Mouse (Mus musculus): Measurements from ENCODE around the gene Crb3.
A peak's percentile ranks its signal among the peaks of the same experiment; 100 is the strongest.
"Not testable (repeated sequence)": the region's sequence is repeated elsewhere in the genome, so short reads cannot be mapped to it uniquely, and the experiment has no call there.

Gene Crb3

DNA sequence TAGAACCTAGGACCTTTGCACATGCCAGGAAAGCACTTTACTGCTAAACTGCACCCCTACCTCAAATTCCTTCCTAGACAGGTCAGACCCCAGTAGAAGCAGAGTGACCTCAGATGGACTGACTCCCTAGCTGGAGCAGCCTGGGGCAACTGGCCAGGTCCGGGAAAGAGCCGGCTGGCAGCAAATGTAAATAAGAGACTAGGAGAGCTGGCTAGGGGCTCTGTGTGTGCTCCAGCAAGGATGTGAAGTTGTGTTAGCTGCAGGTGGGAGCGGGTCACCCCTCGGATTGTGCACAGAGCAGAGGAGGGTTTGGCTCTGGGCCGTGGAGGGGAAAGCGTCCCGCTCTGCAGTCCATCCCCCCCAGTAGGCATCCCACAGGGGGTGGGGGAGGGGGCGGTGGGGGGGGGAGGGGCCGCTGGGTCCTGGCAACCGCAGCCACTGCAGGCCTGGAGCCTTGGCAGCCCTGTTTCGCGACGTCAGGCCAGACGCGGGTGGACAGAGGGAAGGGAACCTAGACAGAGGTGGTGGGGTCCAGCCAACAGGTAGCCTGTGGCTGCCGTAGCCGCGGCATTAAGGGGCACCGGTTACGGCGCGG lies at the start of gene Crb3:
Gene Crb3, plus strand, starts transcription at position 215 of the 595 bp plus-strand sequence.
- no peak for DNase-seq (ENCODE audit: low read depth, low spot score)

DNA sequence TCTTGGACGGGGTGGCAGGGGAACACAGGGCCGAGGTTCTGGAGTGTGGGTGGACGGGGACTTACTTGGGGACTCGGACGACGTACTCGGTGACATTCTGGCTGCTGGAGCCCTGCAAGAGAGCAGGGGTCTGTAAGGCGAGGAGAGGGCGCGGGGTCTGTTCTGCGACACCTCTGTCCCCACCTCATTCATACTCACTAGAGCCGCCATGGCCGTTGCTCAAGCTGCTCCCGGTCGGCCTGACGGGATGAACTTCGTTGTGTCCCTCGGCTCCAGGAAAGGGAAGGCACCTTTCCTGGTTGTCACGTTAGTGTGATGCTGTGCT lies 48.0 kb upstream of the Crb3 start:
- DNase-seq (ENCODE audit: low read depth, low spot score), result no peak

- DNase-seq (ENCODE audit: low read depth, low spot score), result peak; percentile 99
These were observed 47.4 kb upstream of the Crb3 start, which contains the start of the genes Gtf2f1 and Gm17949 for GRCm38 (mm10) chr17:57011236-57012141. TSS of gene Gtf2f1 (minus strand) at chr17:57011288. TSS of gene Gm17949 (plus strand) at chr17:57011469.

DNA sequence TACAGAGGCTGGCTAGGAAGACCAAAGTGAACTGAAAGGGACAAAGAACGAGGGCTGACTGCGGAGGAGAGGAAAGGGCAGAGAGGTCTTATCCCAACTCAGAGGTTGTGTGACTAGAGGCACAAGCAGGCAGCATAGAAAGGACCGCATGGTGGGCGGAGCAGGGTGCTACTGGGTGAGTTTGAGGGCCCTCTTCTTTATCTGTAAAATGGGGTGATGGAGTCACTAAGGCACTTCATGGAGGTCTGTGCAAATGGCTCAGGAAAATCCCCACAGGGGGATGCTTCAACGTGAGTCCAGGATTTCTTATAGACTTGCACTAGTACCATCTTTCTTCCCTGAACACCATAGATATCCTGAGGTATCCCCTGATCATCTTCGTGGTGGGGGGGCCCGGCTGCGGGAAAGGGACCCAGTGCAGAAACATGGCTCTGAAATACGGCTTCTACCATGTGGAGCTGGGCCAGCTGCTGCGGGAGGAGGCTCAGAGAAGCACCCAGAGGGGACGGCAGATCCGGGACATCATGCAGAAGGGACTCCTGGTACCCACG lies 46.6 kb upstream of the Crb3 start:
- DNase-seq (ENCODE audit: low read depth, low spot score), result no peak

DNA sequence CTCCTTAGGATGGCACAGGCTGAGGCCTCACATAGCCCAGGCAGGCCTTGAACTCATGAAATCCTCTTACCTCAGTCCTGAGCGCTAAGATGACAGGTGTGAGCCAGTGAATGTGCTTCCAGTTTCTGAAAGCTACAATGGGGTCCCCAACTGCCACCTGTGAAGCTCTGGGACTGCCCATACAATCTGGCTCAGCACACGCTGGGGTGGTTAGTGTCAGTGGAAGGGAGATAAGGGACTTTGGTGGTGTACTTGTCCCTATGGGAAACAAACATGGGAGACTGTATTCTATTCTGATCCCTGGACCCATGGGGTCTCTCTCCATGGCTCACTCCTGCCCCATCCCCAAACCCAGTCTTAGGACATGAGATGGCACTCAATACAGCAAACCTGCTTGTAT lies 39.2 kb upstream of the Crb3 start:
- no peak for DNase-seq (ENCODE audit: low read depth, low spot score)

DNA sequence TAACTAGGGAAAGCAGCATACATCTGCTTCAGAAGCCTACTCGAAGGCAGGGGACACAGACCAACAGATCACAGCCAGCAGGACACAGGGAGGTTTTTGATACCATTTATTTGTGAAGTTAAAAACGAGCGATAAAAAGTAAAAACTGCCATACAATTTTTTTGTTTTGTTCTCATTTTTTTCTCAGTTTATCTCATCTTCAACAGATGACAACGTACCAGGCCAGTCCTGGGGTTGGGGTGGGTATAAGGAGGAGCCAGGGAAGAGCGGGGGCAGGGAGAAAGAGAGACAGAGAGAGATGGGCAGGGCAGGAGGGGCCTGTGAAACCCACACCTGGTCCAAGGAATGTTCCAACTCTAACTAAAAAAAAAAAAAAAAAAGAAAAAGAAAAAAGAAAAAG lies 37.9 kb upstream of the Crb3 start:
- DNase-seq (ENCODE audit: low read depth, low spot score), result no peak

- DNase-seq (ENCODE audit: low read depth, low spot score), result no peak
These were observed 31.4 kb upstream of the Crb3 start for GRCm38 (mm10) chr17:57027471-57027870.

- no peak for DNase-seq (ENCODE audit: low read depth, low spot score)
These were observed 29.2 kb upstream of the Crb3 start for GRCm38 (mm10) chr17:57029691-57030090.

GRCm38 (mm10) chr17:57030931-57031660 lies 27.8 kb upstream of the Crb3 start, which contains the start of gene Khsrp:
TSS of gene Khsrp (minus strand) at chr17:57031522.
- DNase-seq (ENCODE audit: low read depth, low spot score), result peak; percentile 17

- peak; percentile 100 for DNase-seq (ENCODE audit: low read depth, low spot score)
These were observed 27.1 kb upstream of the Crb3 start for GRCm38 (mm10) chr17:57031661-57032420.

- no peak for DNase-seq (ENCODE audit: low read depth, low spot score)
These were observed 26.1 kb upstream of the Crb3 start for GRCm38 (mm10) chr17:57032854-57033253.

DNA sequence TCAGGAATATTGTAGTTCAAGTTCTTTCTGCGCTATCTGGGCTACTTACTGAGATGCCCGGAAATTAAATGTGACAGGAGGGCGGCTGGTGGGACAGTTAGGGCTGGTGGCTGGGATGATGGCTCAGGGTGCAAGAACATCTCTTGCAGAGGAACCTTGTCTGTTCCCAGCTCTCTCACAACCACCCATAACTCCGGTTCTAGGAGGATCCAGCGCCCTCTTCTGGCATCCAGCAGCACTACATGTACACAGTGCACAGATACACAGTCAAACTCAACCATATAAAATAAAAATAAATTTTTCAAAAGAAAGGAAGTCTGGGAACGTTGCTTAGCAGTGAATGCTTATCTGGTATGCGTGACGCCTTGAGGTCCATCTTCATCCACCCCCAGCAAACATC lies 19.9 kb upstream of the Crb3 start:
- DNase-seq (ENCODE audit: low read depth, low spot score), result no peak

DNA sequence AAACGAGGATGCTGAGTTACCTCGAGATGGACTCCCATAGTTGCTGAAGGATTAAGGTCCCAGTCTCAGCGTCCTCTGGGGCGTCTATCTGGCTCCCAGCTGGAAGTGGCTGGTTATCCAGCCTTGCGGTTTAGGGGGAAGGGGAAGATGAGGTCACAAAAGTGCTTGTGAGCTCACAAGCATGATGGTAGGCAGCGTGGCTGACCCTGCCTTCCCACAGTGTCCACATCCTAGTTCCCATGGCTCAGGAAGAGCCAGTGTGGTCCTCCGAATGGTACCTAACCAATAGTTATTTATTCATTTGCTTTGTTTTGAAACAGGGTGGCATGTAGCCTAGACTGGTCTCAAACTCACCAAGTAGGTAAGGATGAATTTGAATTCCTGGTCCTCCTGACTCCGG lies 17.4 kb upstream of the Crb3 start, which contains the start of gene Slc25a41:
Gene Slc25a41, minus strand, starts transcription at position 101 of the 400 bp plus-strand sequence.
- no peak for DNase-seq (ENCODE audit: low read depth, low spot score)

DNA sequence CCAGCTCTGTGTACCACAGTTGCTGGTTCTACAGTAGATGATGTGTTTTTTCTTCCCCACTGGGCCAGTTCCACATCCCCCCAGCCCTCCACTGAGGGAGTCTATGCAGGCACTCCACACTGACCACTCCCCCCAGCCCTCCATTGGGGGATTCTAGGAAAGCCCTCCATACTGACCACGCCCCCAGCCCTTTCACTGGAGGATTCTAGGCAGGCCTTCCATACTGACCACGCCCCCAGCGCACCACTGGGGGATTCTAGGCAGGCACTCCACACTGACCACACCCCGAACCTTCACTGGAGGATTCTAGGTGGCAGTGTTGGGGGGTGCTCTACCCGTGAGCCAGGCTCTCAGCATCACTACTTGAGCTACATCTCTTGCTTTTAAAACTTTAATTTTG lies 11.5 kb upstream of the Crb3 start:
- DNase-seq (ENCODE audit: low read depth, low spot score), result no peak

DNA sequence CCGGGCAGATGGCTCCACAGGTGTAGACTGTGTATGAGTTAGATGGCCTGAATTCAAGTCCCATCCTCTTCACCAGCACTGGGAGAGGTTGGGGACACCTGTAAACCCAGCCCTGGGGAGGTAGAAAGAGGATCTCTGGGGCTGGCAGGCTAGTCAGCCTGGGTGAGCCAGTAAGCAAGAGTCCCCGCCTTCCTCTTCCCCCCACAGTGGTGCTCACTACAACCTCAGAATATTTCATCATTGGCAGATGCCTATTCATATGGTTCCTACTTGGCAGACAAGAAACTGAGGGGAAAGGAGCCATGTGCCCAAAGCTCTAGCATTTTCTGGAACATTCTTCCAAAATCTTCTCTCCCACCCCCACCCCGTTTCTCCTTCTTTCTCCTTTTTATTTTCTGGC lies 10.1 kb upstream of the Crb3 start:
- DNase-seq (ENCODE audit: low read depth, low spot score), result no peak

GRCm38 (mm10) chr17:57051679-57052078 lies 7.2 kb upstream of the Crb3 start:
- not testable (repeated sequence) for DNase-seq (ENCODE audit: low read depth, low spot score)

DNA sequence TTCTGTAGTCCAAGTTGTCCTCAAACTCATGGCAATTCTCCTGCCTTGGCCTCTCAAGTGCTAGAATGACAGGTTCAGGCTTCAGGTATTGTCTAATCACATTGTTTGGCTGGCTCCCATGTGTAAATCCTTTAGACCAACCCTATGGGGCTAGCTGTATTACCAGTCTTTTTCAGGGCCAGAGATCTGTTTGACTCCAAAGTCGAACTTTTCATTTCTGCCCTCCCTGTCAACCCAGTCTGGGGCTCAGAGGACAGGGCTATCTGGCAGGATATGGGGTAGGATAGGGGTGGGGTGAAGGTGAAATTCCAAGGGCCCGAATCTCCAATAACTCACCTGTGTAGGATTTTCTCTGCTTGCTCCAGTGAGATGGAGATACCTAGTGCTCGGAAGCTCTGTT lies 2.7 kb upstream of the Crb3 start:
- no peak for DNase-seq (ENCODE audit: low read depth, low spot score)

- DNase-seq (ENCODE audit: low read depth, low spot score), result peak; percentile 71
These were observed 627 bp downstream of the Crb3 start, which contains the start of gene Slc25a23 for GRCm38 (mm10) chr17:57059486-57059977. TSS of gene Slc25a23 (minus strand) at chr17:57059863.

- peak; percentile 95 for DNase-seq (ENCODE audit: low read depth, low spot score)
These were observed 1.4 kb downstream of the Crb3 start for GRCm38 (mm10) chr17:57060231-57060801.

- DNase-seq (ENCODE audit: low read depth, low spot score), result no peak
These were observed 2.2 kb downstream of the Crb3 start for GRCm38 (mm10) chr17:57061069-57061468.
